Mouse (Mus musculus) brain, embryonic 14.5 days (tissue): ENCODE data around the gene Bcl9.

Experiments
- CTCF ChIP-seq: fragments of 200-500 bp; IDR thresholded peaks from 2 replicates; pipeline ENCODE4 v1.5.1; 2012; ENCODE audit warnings: inconsistent platforms, mild to moderate bottlenecking, moderate library complexity, borderline replicate concordance; ENCODE audit not compliant: insufficient read depth, insufficient read length; ENCODE audit errors: extremely low read depth
- POLR2A ChIP-seq: fragments of 200-500 bp; IDR thresholded peaks from 2 replicates; pipeline ENCODE4 v1.6.1; 2012; ENCODE audit warnings: mild to moderate bottlenecking, inconsistent platforms, borderline replicate concordance; ENCODE audit not compliant: poor library complexity, insufficient read depth, insufficient read length, severe bottlenecking; ENCODE audit errors: extremely low read depth

- no peak for TF ChIP-seq CTCF
- TF ChIP-seq POLR2A, result no peak
Measured at GRCm38 (mm10) chr3:97284878-97285277, 12.8 kb downstream of the Bcl9 start.
